Mouse (Mus musculus) cerebellum, adult 2 months (tissue): ENCODE measurements around the gene Cblc. TPM values are rescaled to one million over a fixed set of nuclear protein-coding genes. Genes with fewer than 3 reads are reported as not detected.

Source experiments
- DNase-seq, 2 experiments: peaks; one replicate each; pipeline ENCODE4 v3.0.0; 2021
- H3K27ac ChIP-seq: fragments of 200-500 bp; 2 replicates; pipeline ENCODE4 v1.5.1; 2012; ENCODE audit warnings: low read length, control low read depth, inconsistent platforms; ENCODE audit not compliant: insufficient read depth
- H3K27me3 ChIP-seq: fragments of 200-500 bp; 2 replicates; pipeline ENCODE4 v1.6.1; 2012; ENCODE audit warnings: inconsistent platforms, mild to moderate bottlenecking, low read length, moderate library complexity; ENCODE audit not compliant: control insufficient read depth, insufficient read depth
- H3K4me1 ChIP-seq: fragments of 200-500 bp; 2 replicates; pipeline ENCODE4 v1.6.1; 2011; ENCODE audit warnings: low read length; ENCODE audit not compliant: control insufficient read depth, insufficient read depth
- H3K4me3 ChIP-seq: fragments of 200-500 bp; replicated peaks from 2 replicates; pipeline ENCODE3; 2011; ENCODE audit warnings: mild to moderate bottlenecking, low read depth, low read length, control low read depth; ENCODE audit not compliant: insufficient read depth
- CTCF ChIP-seq: fragments of 200-500 bp; IDR thresholded peaks from 2 replicates; pipeline ENCODE4 v1.5.1; 2011; ENCODE audit warnings: low read depth, mild to moderate bottlenecking, control low read depth, low read length, moderate library complexity, borderline replicate concordance; ENCODE audit not compliant: insufficient read depth
- POLR2A ChIP-seq: fragments of 200-500 bp; IDR thresholded peaks from 2 replicates; pipeline ENCODE4 v1.6.1; 2011; ENCODE audit warnings: low read length, control low read depth, borderline replicate concordance; ENCODE audit not compliant: insufficient read depth
- WGBS: fragments of 180-500 bp; shearing (Covaris S2); methylation state at CpG from one replicate; pipeline ENCODE4 v1.1.7; 2018; 5-methylcytosine and 5-hydroxymethylcytosine counted together
- polyA plus RNA-seq: library from polyadenylated mRNA; depleted of rRNA; stranded (reverse); fragments of >200 nt; gene quantifications from 2 replicates; pipeline ENCODE4 v1.2.3, GENCODE M21; 2012

Cblc gene
- polyA plus RNA-seq, 1 experiment = not detected

- Histone ChIP-seq H3K27me3 (peaks cover 4% of the 10 kb centered on the region; the same call in 1 of the 2 replicates), H3K27ac (no peak within 1 kb of the TSS; the same call in 1 of the 2 replicates), H3K4me3 (no peak within 1 kb of the TSS), H3K4me1 (no peaks in the 10 kb centered on the region)
- 2% methylated on average over 42 of the region's 42 CpGs for WGBS
- TF ChIP-seq CTCF (no peak), POLR2A (no peak)
- no peak for DNase-seq
These were observed 26.0 kb upstream of the Cblc start, which contains the start of gene Bcl3 for GRCm38 (mm10) chr7:19822604-19823058. Gene Bcl3 (minus strand): TSS chr7:19822770.

GRCm38 (mm10) chr7:19822193-19822592 lies 25.6 kb upstream of the Cblc start:
- Histone ChIP-seq H3K27me3 (peaks cover 4% of the 10 kb centered on the region; the same call in 1 of the 2 replicates), H3K27ac (no peak overlapping the region), H3K4me3 (no peak overlapping the region), H3K4me1 (no peaks in the 10 kb centered on the region)
- DNase-seq = no peak
- 3% methylated on average over 20 of the region's 20 CpGs for WGBS
- no peak for TF ChIP-seq CTCF
- no peak for TF ChIP-seq POLR2A

GRCm38 (mm10) chr7:19821633-19822032 lies 25.0 kb upstream of the Cblc start:
- H3K4me1 ChIP-seq = no peaks in the 10 kb centered on the region
- TF ChIP-seq POLR2A (no peak), CTCF (no peak)
- H3K4me3 ChIP-seq = no peak overlapping the region
- no peak overlapping the region for H3K27ac ChIP-seq
- no peak for DNase-seq
- 61% methylated on average over 7 of the region's 7 CpGs for WGBS
- H3K27me3 ChIP-seq = peaks cover 4% of the 10 kb centered on the region; the same call in 1 of the 2 replicates

GRCm38 (mm10) chr7:19820347-19821048 lies 23.9 kb upstream of the Cblc start:
- Histone ChIP-seq H3K27ac (no peak overlapping the region), H3K27me3 (peaks cover 4% of the 10 kb centered on the region; the same call in 1 of the 2 replicates), H3K4me1 (no peaks in the 10 kb centered on the region), H3K4me3 (no peak overlapping the region)
- DNase-seq = no peak
- TF ChIP-seq POLR2A = no peak
- no peak for TF ChIP-seq CTCF
- WGBS = 65% methylated on average over 3 of the region's 3 CpGs

- TF ChIP-seq POLR2A (no peak), CTCF (no peak)
- Histone ChIP-seq H3K27ac (no peak overlapping the region), H3K4me3 (no peak overlapping the region), H3K4me1 (no peaks in the 10 kb centered on the region), H3K27me3 (peaks cover 3% of the 10 kb centered on the region; the same call in 1 of the 2 replicates)
- 86% methylated on average over 7 of the region's 7 CpGs for WGBS
- no peak for DNase-seq
These were observed 22.3 kb upstream of the Cblc start for GRCm38 (mm10) chr7:19818875-19819274.

- 80% methylated on average over 5 of the region's 5 CpGs for WGBS
- TF ChIP-seq POLR2A (no peak), CTCF (no peak)
- DNase-seq = no peak
- H3K4me3 ChIP-seq = no peak overlapping the region
- H3K4me1 ChIP-seq = no peaks in the 10 kb centered on the region
- no peak overlapping the region for H3K27ac ChIP-seq
- peaks cover 3% of the 10 kb centered on the region; the same call in 1 of the 2 replicates for H3K27me3 ChIP-seq
These were observed 21.8 kb upstream of the Cblc start for GRCm38 (mm10) chr7:19818440-19818839.

GRCm38 (mm10) chr7:19817382-19818105 lies 20.9 kb upstream of the Cblc start:
- no peaks in the 10 kb centered on the region for H3K4me1 ChIP-seq
- TF ChIP-seq CTCF (no peak), POLR2A (no peak)
- H3K27ac ChIP-seq = no peak overlapping the region
- 17% methylated on average over 15 of the region's 15 CpGs for WGBS
- H3K27me3 ChIP-seq = peaks cover 1% of the 10 kb centered on the region; the same call in 1 of the 2 replicates
- H3K4me3 ChIP-seq = no peak overlapping the region
- no peak for DNase-seq

GRCm38 (mm10) chr7:19816224-19816771 lies 19.7 kb upstream of the Cblc start:
- peak overlapping the region; percentile 47 for H3K4me3 ChIP-seq
- no peak overlapping the region for H3K27ac ChIP-seq
- TF ChIP-seq POLR2A (no peak), CTCF (no peak)
- peak; percentile 18 to 27 for DNase-seq
- H3K27me3 ChIP-seq = no peaks in the 10 kb centered on the region; the same call in 1 of the 2 replicates
- H3K4me1 ChIP-seq = no peaks in the 10 kb centered on the region
- 1% methylated on average over 28 of the region's 28 CpGs for WGBS
